Comparison of ENCODE assay signal across 8 mouse cellular contexts in genomic region chr2:28688431-28688830, GRCm38 (mm10). TPM values are rescaled to one million over a fixed set of nuclear protein-coding genes. Genes with fewer than 3 reads are reported as not detected.
A peak's percentile ranks its signal among the peaks of the same experiment; 100 is the strongest.
DNase-seq lines count a peak whose midpoint lies in the region.

No protein-coding gene starts in this region.

- peak; percentile 18 to 29 for DNase-seq in heart, postnatal 14 days
- no peak for DNase-seq in heart, adult 18-20 months
- peak; percentile 39 for DNase-seq in right cerebral cortex, postnatal 4 days
- DNase-seq in right cerebral cortex, postnatal 25 days: no peak
- DNase-seq in embryo, embryonic 11 days: peak; percentile 62
- peak; percentile 29 for DNase-seq in naive thymus-derived CD4-positive, alpha-beta T cell, adult 2 months (ENCODE audit: low read depth)
- no peak for DNase-seq in right cerebral cortex, adult 18-20 months
- no peak for DNase-seq in layer of hippocampus, postnatal 36 days

- intact Hi-C loops in heart, postnatal 14 days (cut with DNase I): no loop called here

RNA-seq across cellular contexts. Expression of gene Spaca9, which starts 11.1 kb away (rescaled TPM):
- total RNA-seq in heart, postnatal 14 days (2021): under 1 TPM in 1 of 2 experiments, not detected in 1; 0.53 TPM
- not detected for total RNA-seq in heart, adult 18-20 months (2021)
- total RNA-seq in layer of hippocampus, postnatal 36 days (2021): not detected

RNA-seq across cellular contexts. Expression of gene Ak8, which starts 11.5 kb away (rescaled TPM):
- under 1 TPM in 1 of 2 experiments, not detected in 1; 0.24 TPM for total RNA-seq in heart, postnatal 14 days (2021)
- not detected for total RNA-seq in heart, adult 18-20 months (2021)
- 1 to 10 TPM; 1.0 to 1.7 TPM for total RNA-seq in layer of hippocampus, postnatal 36 days (2021)

RNA-seq across cellular contexts. Expression of gene Tsc1, which starts 47.4 kb away (rescaled TPM):
- 10 to 100 TPM; 19.4 to 20.4 TPM for total RNA-seq in heart, postnatal 14 days (2021)
- 10 to 100 TPM; 26.6 to 28.4 TPM for total RNA-seq in heart, adult 18-20 months (2021)
- 10 to 100 TPM; 41.8 to 44.5 TPM for total RNA-seq in layer of hippocampus, postnatal 36 days (2021)

Comparison
In these comparisons a context has a peak if more than half of its experiments do, and no peak if none do; other contexts are left out.
1. DNase-seq: peak in heart, postnatal 14 days (2 of 2), right cerebral cortex, postnatal 4 days (single experiment), embryo, embryonic 11 days (single experiment) and naive thymus-derived CD4-positive, alpha-beta T cell, adult 2 months (single experiment); none in heart, adult 18-20 months (0 of 2), right cerebral cortex, postnatal 25 days (single experiment), right cerebral cortex, adult 18-20 months (single experiment) and layer of hippocampus, postnatal 36 days (0 of 2).